7 mouse cellular contexts compared by ENCODE assay signal in the genomic region with DNA sequence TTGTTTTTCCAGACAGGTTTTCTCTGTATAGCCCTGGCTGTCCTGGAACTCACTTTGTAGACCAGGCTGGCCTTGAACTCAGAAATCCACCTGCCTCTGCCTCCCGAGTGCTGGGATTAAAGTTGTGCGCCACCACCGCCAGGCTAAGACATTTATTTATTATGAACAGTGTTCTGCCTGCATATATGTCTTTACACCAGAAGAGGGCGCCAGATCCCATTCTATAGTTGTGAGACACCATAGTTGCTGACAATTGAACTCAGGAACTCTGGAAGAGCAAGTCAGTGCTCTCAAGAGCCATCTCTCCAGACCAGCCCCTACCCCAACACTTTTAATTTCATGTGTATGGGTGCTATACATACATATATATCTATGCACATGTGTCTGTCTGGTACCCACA. TPM values are rescaled to one million over a fixed set of nuclear protein-coding genes. Genes with fewer than 3 reads are reported as not detected.
DNase-seq lines count a peak whose midpoint lies in the region; TF ChIP-seq lines count a peak whose summit lies in the region.
"Not testable (repeated sequence)": the region's sequence is repeated elsewhere in the genome, so short reads cannot be mapped to it uniquely, and the experiment has no call there.

No protein-coding gene starts in this region.

- not testable (repeated sequence) for TF ChIP-seq POLR2A in ES-Bruce4 (IDR thresholded peaks at IDR 0.05; ENCODE audit: insufficient read depth, low read length)

- not testable (repeated sequence) for TF ChIP-seq EP300 in ES-Bruce4 (IDR thresholded peaks at IDR 0.05; ENCODE audit: insufficient read depth, low read depth, low read length)

- not testable (repeated sequence) for H3K4me3 ChIP-seq in ES-Bruce4 (ENCODE audit: low read depth, low read length)

- intact Hi-C loops in heart, postnatal 36 days (cut with DNase I), result not testable (repeated sequence)

- H3K36me3 ChIP-seq in ES-Bruce4 (ENCODE audit: control insufficient read depth, insufficient read depth, low read length, poor library complexity, severe bottlenecking), result peaks cover 36% of the 10 kb centered on the region

- TF ChIP-seq CTCF in ES-Bruce4 (IDR thresholded peaks at IDR 0.05; ENCODE audit: low read depth, low read length), result peak; percentile 10

- H3K9me3 ChIP-seq in ES-Bruce4 (replicated peaks; ENCODE audit: control insufficient read depth, insufficient read depth, low read length, poor library complexity, severe bottlenecking), result not testable (repeated sequence)

- H3K27ac ChIP-seq in ES-Bruce4 (ENCODE audit: insufficient read depth, low read length), result not testable (repeated sequence)

- H3K27me3 ChIP-seq in ES-Bruce4 (ENCODE audit: control insufficient read depth, insufficient read depth, low read length, poor library complexity, severe bottlenecking), result not testable (repeated sequence)

- not testable (repeated sequence) for H3K9ac ChIP-seq in ES-Bruce4 (ENCODE audit: low read depth, poor library complexity, severe bottlenecking)

- H3K4me1 ChIP-seq in ES-Bruce4 (ENCODE audit: control insufficient read depth, insufficient read depth, low read length), result not testable (repeated sequence)

- peak; percentile 9 for DNase-seq in adrenal gland, postnatal 10 days
- peak; percentile 38 for DNase-seq in embryo, embryonic 11 days
- peak; percentile 3 to 19 for DNase-seq in heart, postnatal 36 days
- peak; percentile 16 to 38 for DNase-seq in kidney, postnatal 4 days
- peak; percentile 14 for DNase-seq in lung, postnatal 14 days
- peak; percentile 61 for DNase-seq in retina, embryonic 14.5 days (ENCODE audit: low spot score)

RNA-seq across cellular contexts. Expression of a gene that starts 18.8 kb away (rescaled TPM):
- 273 and 285 TPM in 2 replicates for polyA plus RNA-seq in ES-Bruce4 (2011; ENCODE audit: insufficient read depth, insufficient read length, low read depth, missing spikeins)
- total RNA-seq in adrenal gland, postnatal 10 days (2021), result 100 to 1,000 TPM; 116 to 181 TPM
- 100 to 1,000 TPM; 100 to 154 TPM for total RNA-seq in heart, postnatal 36 days (2021)

RNA-seq across cellular contexts. Expression of a gene that starts 40.5 kb away (rescaled TPM):
- 11.7 and 12.1 TPM in 2 replicates for polyA plus RNA-seq in ES-Bruce4 (2011; ENCODE audit: insufficient read depth, insufficient read length, low read depth, missing spikeins)
- 10 to 100 TPM; 12.3 to 18.2 TPM for total RNA-seq in adrenal gland, postnatal 10 days (2021)
- 10 to 100 TPM in 1 of 2 experiments, 1 to 10 TPM in 1; 8.6 to 10.8 TPM for total RNA-seq in heart, postnatal 36 days (2021)

Comparison
In these comparisons a context has a peak if more than half of its experiments do, and no peak if none do; other contexts are left out.
1. DNase-seq: peak in every context shown above with its lines; median percentile 61 in retina, embryonic 14.5 days; 38 in embryo, embryonic 11 days; 27 in kidney, postnatal 4 days; 14 in lung, postnatal 14 days; 11 in heart, postnatal 36 days; 9 in adrenal gland, postnatal 10 days.